Mouse (Mus musculus) hindbrain, embryonic 16.5 days (tissue): ENCODE measurements around the gene Mlycd. TPM values are rescaled to one million over a fixed set of nuclear protein-coding genes. Genes with fewer than 3 reads are reported as not detected.

ENCODE experiments used
- ATAC-seq: fragments of 200-750 bp; cut with Nextera tagmentation; 2 replicates; pipeline ENCODE4 v1.8.0; 2017; ENCODE audit warnings: moderate TSS enrichment, moderate library complexity
- H3K27ac ChIP-seq: fragments of 300-500 bp; sonication (generic); 2 replicates; pipeline ENCODE4 v1.5.1; 2014; ENCODE audit warnings: low read depth, mild to moderate bottlenecking, control low read depth, low read length, moderate library complexity
- H3K27me3 ChIP-seq: fragments of 300-500 bp; sonication (generic); replicated peaks from 2 replicates; pipeline ENCODE4 v1.6.1; 2014; ENCODE audit warnings: low read length; ENCODE audit not compliant: control insufficient read depth, insufficient read depth
- H3K36me3 ChIP-seq: fragments of 300-500 bp; sonication (generic); 2 replicates; pipeline ENCODE4 v1.6.1; 2014; ENCODE audit warnings: mild to moderate bottlenecking, low read length, moderate library complexity, mixed read lengths; ENCODE audit not compliant: control insufficient read depth, insufficient read depth
- H3K4me1 ChIP-seq: fragments of 300-500 bp; sonication (generic); 2 replicates; pipeline ENCODE4 v1.6.1; 2014; ENCODE audit warnings: low read depth, low read length; ENCODE audit not compliant: control insufficient read depth, insufficient read depth
- H3K4me2 ChIP-seq: fragments of 300-500 bp; sonication (generic); 2 replicates; pipeline ENCODE4 v1.6.1; 2014; ENCODE audit warnings: mild to moderate bottlenecking, low read length, control low read depth, moderate library complexity
- H3K4me3 ChIP-seq: fragments of 300-500 bp; sonication (generic); 2 replicates; pipeline ENCODE4 v1.5.1; 2014; ENCODE audit warnings: mild to moderate bottlenecking, low read length, control low read depth, moderate library complexity
- H3K9ac ChIP-seq: fragments of 300-500 bp; sonication (generic); 2 replicates; pipeline ENCODE4 v1.6.1; 2014; ENCODE audit warnings: low read depth, mild to moderate bottlenecking, control low read depth, low read length, moderate library complexity
- H3K9me3 ChIP-seq: fragments of 300-500 bp; sonication (generic); 2 replicates; pipeline ENCODE4 v1.6.1; 2014; ENCODE audit warnings: mild to moderate bottlenecking, low read length, moderate library complexity; ENCODE audit not compliant: control insufficient read depth
- WGBS: fragments of 180-500 bp; shearing (Covaris S2); extraction: QIAGEN DNeasy Blood & Tissue Kit; methylation state at CpG from one replicate; pipeline ENCODE4 v1.1.7; 2014; 5-methylcytosine and 5-hydroxymethylcytosine counted together
- polyA plus RNA-seq: library from polyadenylated mRNA; unstranded; fragments of >200 nt; fragmentation: Nextera tagmentation; extraction: Ambion mirVana; gene quantifications from 2 replicates; pipeline ENCODE4 v1.2.1, GENCODE M21; 2015

The Mlycd gene
- polyA plus RNA-seq, 1 experiment from 2014 or later, result 16.5 TPM

DNA sequence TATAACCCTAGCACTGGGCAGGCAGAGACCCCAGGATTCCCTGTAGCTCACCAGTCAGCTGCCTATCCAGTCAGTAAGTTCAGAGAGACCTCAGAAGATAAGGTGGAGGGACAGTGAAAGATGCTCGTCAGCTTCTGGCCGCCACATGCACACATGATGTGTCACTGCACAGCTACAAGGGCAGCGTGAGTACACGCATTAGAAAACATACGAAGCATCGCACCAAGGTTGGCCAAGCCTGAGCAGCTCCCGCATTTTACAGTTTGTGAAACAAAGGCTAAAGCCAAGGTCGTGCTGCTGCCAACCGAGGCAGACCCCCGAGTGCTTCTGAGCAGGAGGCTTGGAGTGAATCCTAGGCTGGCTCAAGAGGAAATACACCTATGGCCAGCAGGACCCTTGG, 18.9 kb downstream of the Mlycd start:
- Histone ChIP-seq H3K27ac (no peak overlapping the region), H3K27me3 (no peaks in the 10 kb centered on the region), H3K4me2 (no peak overlapping the region), H3K9me3 (no peaks in the 10 kb centered on the region), H3K4me3 (no peak overlapping the region), H3K4me1 (peaks cover 4% of the 10 kb centered on the region), H3K9ac (no peak overlapping the region), H3K36me3 (peaks cover 22% of the 10 kb centered on the region)
- 85% methylated on average over 10 of the region's 10 CpGs for WGBS
- ATAC-seq, result no peak

DNA sequence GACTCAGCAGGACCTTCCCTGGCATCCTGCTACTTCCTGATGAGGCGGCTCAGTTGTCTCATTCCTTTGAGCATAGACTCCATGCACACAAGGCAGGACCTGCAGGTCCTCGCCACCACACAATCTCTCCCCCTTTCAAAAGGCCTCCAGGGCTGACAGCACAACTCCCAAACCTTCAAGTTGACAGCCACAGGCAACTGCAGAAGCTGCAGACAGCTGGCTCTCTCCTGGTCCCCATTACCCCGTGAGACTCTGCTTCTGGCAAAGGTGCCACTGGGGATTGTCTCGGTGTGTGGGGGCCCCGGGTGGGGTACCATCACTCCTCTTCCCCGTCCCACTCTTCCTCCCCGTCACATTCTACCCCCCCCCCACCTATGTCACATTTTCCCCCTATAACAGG, 25.6 kb downstream of the Mlycd start:
- Histone ChIP-seq H3K4me1 (no peaks in the 10 kb centered on the region; the same call in 1 of the 2 replicates), H3K9me3 (no peaks in the 10 kb centered on the region), H3K27ac (no peak overlapping the region), H3K4me3 (no peak overlapping the region), H3K4me2 (no peak overlapping the region), H3K36me3 (no peaks in the 10 kb centered on the region), H3K27me3 (no peaks in the 10 kb centered on the region), H3K9ac (no peak overlapping the region)
- 68% methylated on average over 7 of the region's 7 CpGs for WGBS
- no peak for ATAC-seq

DNA sequence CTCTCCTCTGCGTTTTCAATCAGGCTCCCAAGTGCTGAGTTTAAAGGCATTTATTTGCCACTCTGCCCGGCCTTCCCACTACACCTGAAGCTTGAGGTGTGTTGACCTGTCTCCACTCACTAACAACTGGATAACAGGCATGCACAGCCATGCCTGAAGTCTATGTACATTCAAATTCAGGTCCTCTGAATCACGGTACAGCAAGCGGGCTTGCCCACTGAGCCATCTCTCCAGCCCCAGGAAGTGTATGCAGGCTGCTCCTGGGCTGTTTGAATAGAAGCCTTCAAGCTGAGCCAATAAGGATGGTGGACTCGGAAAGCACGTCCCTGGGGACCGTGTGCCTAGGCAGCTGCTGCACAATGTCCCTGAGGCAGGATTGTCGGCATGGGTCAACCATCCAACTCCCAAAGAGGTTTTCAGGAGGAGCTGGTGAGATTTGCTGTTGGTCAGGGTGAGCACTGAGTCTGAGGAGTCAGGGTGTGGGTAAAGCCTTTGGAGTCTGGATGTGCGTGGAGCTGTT, 27.0 kb downstream of the Mlycd start:
- no peaks in the 10 kb centered on the region for H3K36me3 ChIP-seq
- ATAC-seq, result no peak
- no peak overlapping the region for H3K27ac ChIP-seq
- WGBS, result 51% methylated on average over 9 of the region's 9 CpGs
- H3K27me3 ChIP-seq, result no peaks in the 10 kb centered on the region
- no peaks in the 10 kb centered on the region for H3K9me3 ChIP-seq
- no peak overlapping the region for H3K4me2 ChIP-seq
- no peaks in the 10 kb centered on the region; the same call in 1 of the 2 replicates for H3K4me1 ChIP-seq
- H3K9ac ChIP-seq, result no peak overlapping the region
- H3K4me3 ChIP-seq, result no peak overlapping the region

DNA sequence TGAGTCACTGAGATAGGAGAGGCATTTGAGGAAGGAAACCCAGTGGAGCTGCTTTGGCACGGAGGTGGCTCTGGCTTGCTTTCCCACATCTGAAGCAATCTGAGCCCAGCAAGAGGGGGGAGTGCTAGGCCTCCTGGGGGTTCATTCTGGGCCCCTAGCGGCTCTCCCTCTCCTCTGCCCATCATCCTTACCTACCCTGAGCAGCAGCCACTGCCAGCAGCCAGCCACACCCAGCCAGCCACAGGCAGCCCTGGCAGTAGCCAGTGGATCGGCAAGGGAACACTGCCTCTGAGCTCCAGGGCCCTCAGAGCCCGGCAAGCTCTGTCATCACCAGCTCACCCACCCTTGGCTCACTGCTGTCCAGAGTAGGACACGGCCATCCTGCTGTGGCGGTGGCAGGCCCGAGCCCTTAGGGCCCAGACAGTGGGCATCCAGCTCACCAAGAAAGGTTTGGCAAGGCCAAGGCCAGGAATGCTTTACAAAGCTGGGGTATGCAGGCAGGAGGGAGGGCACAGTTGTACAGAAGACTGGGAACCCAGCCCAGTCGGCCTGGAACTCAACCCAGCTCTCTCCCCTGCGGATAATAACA, 27.5 kb downstream of the Mlycd start:
- no peaks in the 10 kb centered on the region for H3K27me3 ChIP-seq
- no peak overlapping the region for H3K4me3 ChIP-seq
- H3K36me3 ChIP-seq, result no peaks in the 10 kb centered on the region
- ATAC-seq, result no peak
- H3K4me1 ChIP-seq, result no peaks in the 10 kb centered on the region; the same call in 1 of the 2 replicates
- no peak overlapping the region for H3K4me2 ChIP-seq
- 49% methylated on average over 9 of the region's 9 CpGs for WGBS
- H3K9me3 ChIP-seq, result no peaks in the 10 kb centered on the region
- H3K9ac ChIP-seq, result no peak overlapping the region; the same call in 1 of the 2 replicates
- H3K27ac ChIP-seq, result no peak overlapping the region; the same call in 1 of the 2 replicates

DNA sequence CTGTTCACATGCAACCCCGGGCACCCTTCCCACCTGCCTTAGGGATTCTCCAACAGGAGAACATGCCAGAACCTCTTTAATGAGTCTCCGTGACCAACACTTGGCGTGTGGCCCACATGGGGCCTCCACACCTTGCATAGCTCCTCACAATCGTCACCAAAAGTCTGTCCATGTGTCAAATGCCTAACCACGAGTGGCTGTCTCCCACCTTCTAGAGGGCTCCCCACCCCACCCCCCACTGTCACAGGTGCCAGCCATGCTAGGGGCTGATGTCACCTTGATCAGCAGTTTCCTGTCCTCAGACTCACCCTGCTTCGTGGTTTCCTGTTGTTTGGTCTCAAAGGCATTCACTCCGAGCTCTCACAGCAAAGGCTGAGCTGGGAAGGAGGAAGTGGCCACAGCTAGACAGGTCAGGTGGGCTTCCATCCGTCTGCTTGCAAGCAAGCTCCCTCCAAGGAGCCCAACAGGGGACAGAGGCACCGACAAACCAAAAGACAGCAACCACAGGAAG, 29.0 kb downstream of the Mlycd start:
- H3K9me3 ChIP-seq, result no peaks in the 10 kb centered on the region
- H3K27ac ChIP-seq, result no peak overlapping the region
- H3K27me3 ChIP-seq, result no peaks in the 10 kb centered on the region
- 72% methylated on average over 9 of the region's 9 CpGs for WGBS
- no peak overlapping the region for H3K9ac ChIP-seq
- no peak overlapping the region for H3K4me2 ChIP-seq
- H3K4me1 ChIP-seq, result no peaks in the 10 kb centered on the region; the same call in 1 of the 2 replicates
- no peak for ATAC-seq
- no peak overlapping the region for H3K4me3 ChIP-seq
- H3K36me3 ChIP-seq, result no peaks in the 10 kb centered on the region

DNA sequence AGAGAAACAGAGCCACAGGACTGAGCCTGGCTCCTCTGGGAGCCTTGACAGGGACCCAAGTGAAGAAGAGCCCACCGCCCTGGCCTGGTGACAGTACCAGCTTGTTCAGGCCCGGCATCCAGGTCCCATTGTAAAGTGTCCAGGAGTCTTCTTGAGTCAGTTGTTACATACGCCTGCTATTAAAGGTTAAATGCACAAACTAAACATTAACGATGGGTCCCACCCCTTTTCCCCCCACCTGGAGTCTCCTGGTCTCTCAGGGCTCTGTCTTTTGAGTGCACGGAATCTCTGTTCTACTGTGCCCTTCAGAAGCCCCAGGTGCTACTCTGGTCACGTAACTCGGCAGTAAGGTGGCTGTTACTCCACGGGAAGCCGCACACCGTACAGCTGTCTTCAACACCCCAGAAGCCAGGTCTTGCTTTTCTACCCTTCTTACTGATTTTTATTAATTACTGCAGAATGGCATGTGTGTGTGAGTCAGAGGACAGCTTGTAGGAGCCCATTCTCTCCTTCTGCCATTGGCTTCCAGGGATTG, 29.6 kb downstream of the Mlycd start:
- WGBS, result 86% methylated on average over 10 of the region's 10 CpGs
- Histone ChIP-seq H3K27ac (no peak overlapping the region), H3K9ac (no peak overlapping the region), H3K36me3 (no peaks in the 10 kb centered on the region), H3K4me2 (no peak overlapping the region), H3K4me3 (no peak overlapping the region), H3K9me3 (no peaks in the 10 kb centered on the region), H3K27me3 (no peaks in the 10 kb centered on the region), H3K4me1 (no peaks in the 10 kb centered on the region; the same call in 1 of the 2 replicates)
- ATAC-seq, result no peak

DNA sequence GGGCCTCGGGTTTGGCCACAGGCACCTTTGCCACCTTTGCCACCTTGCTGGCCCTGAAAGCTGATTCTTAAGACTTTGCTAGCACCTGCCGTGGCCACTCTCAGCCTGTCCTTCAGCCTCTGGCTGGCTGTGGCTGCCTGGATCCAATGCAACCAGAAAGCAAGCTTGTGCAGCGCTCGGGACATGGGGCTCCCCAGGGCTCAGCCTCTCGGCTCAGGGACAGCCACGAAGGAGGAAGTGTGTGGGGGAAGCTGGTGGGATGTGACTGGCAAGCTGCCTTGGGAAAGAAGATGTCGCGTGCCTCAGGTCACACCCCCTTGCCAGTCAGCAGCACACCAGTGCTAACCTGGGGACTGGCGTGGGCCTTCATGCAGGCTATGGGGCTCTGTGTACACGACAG, 30.1 kb downstream of the Mlycd start:
- Histone ChIP-seq H3K4me1 (no peaks in the 10 kb centered on the region; the same call in 1 of the 2 replicates), H3K36me3 (no peaks in the 10 kb centered on the region), H3K9me3 (no peaks in the 10 kb centered on the region), H3K27me3 (no peaks in the 10 kb centered on the region), H3K4me3 (no peak overlapping the region), H3K4me2 (no peak overlapping the region), H3K27ac (no peak overlapping the region), H3K9ac (no peak overlapping the region)
- no peak for ATAC-seq
- WGBS, result 77% methylated on average over 10 of the region's 10 CpGs

DNA sequence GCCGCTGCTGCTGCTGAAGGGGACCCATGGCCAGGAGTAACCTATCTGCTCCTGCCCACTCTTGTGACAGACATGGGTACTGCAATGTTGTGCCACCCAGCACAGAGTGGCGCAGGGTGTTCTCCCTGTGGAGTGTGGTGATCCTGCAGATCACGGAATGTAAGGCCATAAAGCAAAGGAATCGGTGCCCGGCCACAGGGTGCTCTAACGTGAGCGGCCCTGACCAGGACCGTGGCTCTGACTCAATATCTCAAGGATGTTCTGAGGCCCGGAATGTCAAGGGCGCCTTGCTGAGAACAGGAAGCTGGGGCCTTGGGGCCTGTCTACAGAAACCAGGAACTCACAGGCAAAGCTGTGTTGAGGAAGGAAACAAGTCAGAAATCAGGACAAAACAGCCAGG, 30.9 kb downstream of the Mlycd start:
- H3K4me2 ChIP-seq, result no peak overlapping the region
- 93% methylated on average over 10 of the region's 10 CpGs for whole genome bisulfite sequencing
- H3K4me1 ChIP-seq, result no peaks in the 10 kb centered on the region; the same call in 1 of the 2 replicates
- no peaks in the 10 kb centered on the region for H3K9me3 ChIP-seq
- H3K27ac ChIP-seq, result peak overlapping the region; percentile 40; the same call in 1 of the 2 replicates
- H3K27me3 ChIP-seq, result no peaks in the 10 kb centered on the region
- no peak for ATAC-seq
- H3K9ac ChIP-seq, result no peak overlapping the region
- H3K4me3 ChIP-seq, result no peak overlapping the region
- no peaks in the 10 kb centered on the region for H3K36me3 ChIP-seq

DNA sequence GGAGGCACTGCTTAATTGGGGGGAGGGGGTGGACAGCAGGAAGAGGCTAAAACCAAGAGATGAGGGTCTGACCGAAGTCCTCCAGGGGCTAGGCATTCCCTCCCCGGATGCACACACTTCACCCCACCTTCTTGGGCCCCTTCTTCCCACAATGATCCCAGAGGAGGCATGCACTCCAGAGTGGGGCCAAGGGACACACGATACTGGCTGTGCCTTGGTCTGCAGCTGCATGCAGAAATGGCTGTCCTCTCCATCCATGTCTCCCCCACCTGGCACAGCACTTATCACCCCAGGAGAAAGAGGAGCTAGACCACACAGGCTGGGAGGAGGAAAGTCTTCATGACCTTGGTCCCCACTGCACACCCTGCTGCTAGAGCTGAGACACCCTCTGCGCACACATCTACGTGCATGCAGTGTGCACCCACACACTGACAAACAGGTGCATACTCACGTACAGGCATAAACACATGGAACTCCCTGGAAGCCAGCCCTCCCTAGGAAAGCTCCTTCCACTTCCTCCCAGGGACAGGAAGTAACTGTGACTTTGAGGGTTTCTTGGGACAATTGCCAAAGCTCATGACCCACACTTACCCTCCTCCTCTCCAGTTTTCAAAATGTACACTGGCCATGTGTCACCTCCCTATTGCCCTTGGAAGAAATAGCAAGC, 31.5 kb downstream of the Mlycd start:
- Histone ChIP-seq H3K27me3 (no peaks in the 10 kb centered on the region), H3K36me3 (no peaks in the 10 kb centered on the region), H3K4me3 (no peak overlapping the region), H3K9ac (no peak overlapping the region), H3K27ac (peak overlapping the region; percentile 37; the same call in 1 of the 2 replicates), H3K9me3 (no peaks in the 10 kb centered on the region), H3K4me2 (no peak overlapping the region), H3K4me1 (no peaks in the 10 kb centered on the region; the same call in 1 of the 2 replicates)
- no peak for ATAC-seq
- 82% methylated on average over 6 of the region's 6 CpGs for WGBS
